Mouse (Mus musculus) embryonic stem cell, embryonic (primary cell): Measurements from ENCODE around the gene Evi2a.

Experiments used
- CTCF ChIA-PET, 4 experiments: fragments of 300-600 bp in 2 of 4; fragments of 350-600 bp in 2 of 4; sonication (Branson Sonifier 250); formaldehyde crosslinking; loops; one replicate each; lab custom pipeline; 2022; ENCODE audit warnings: inconsistent platforms in 2 of 4; lab: Charles Lee
- POLR2A ChIA-PET, 4 experiments: fragments of 300-600 bp in 2 of 4; fragments of 350-600 bp in 2 of 4; sonication (Branson Sonifier 250); formaldehyde crosslinking; loops; one replicate each; lab custom pipeline; 2022; ENCODE audit warnings: antibody characterized with exemption in 4 of 4, inconsistent platforms in 1 of 4; lab: Charles Lee

The Evi2a gene

GRCm38 (mm10) chr11:79528601-79529000 lies 1.8 kb downstream of the Evi2a start:
- ChIA-PET CTCF (no interaction called here), POLR2A (no interaction called here)

GRCm38 (mm10) chr11:79527739-79528384 lies 2.5 kb downstream of the Evi2a start:
- CTCF ChIA-PET: no interaction called here

DNA sequence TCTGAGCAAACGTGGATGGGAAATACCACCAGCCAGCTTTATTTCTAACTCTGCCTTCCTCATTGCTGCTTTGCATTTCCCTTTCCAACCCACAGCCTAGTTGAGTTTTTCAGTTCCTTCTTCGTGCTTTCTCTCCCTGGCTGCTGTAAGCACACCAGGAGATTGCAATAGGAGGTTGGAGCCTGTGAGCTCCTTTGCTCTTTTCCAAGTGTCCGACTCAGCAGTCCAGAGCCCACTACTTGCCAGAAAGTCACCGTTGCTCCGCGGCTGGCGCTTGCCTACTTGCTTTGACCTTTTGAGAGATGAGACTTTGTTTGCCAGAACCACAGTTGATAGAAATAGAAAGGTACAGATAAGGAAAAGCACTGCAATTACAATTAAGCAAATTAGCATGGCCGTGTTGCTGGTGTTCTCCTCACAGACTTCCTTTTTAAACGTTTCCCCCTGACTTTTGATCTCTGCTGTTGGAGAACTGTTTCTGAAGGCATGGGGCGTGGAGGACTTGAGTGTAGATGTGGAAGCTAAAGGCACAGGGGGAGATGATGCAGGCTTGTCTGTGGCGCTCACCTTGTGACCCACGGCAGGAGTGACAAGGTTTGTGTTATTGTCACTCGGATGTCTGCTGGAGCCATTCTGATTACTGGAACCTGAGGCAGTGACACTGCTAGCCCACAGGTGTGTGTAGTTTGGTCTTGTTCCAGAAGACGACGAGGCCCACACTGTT lies 3.2 kb downstream of the Evi2a start:
- POLR2A ChIA-PET: no interaction called here
- CTCF ChIA-PET: no interaction called here

More at GRCm38 (mm10) chr11:79527739-79528384, 2.5 kb downstream of the Evi2a start:
- POLR2A ChIA-PET: no interaction called here

DNA sequence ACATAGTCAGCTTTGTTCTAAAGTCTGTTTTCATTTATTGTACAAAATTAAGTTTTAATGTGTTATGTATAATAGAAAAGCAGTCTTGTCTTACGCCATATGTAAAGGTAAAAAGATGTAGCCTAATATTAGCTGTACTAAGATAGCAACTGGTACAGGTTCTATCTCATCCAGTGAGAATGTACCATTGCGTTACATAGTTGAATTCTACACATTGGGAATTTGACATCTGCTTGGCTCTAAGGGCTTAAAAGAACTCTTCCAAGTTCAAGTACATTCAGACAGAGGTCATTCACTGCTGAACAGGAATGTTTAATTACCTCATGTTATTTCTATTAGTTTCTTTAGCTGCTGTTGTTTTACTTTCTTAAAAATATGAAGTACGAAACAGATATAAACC lies 3.9 kb downstream of the Evi2a start:
- CTCF ChIA-PET: no interaction called here
- POLR2A ChIA-PET: no interaction called here

DNA sequence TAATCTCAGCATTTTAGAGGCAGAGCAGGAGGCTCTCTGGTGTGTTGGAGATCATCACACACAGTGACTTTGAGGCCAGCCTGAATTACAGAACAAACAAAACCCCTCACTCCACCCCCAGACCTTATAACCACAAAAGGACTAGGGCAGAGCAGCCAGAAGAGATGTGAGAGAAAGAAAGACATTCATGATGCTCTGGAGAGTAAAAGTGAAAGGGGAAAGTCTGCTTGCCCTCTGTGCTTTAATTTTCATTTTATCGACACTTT lies 6.2 kb downstream of the Evi2a start:
- POLR2A ChIA-PET: interaction anchor here in 1 of 4 experiments (0.6 kb wide), 1 partner anchor 700 kb away, joined by 3 read pairs; no protein-coding TSS in a partner anchor
- CTCF ChIA-PET: no interaction called here

GRCm38 (mm10) chr11:79523560-79524309 lies 6.7 kb downstream of the Evi2a start, which contains the start of gene Evi2b:
Gene Evi2b, minus strand, starts transcription at chr11:79523762.
- ChIA-PET POLR2A (interaction anchor here in 1 of 4 experiments (0.6 kb wide), 1 partner anchor 700 kb away, joined by 3 read pairs; no protein-coding TSS in a partner anchor), CTCF (no interaction called here)

DNA sequence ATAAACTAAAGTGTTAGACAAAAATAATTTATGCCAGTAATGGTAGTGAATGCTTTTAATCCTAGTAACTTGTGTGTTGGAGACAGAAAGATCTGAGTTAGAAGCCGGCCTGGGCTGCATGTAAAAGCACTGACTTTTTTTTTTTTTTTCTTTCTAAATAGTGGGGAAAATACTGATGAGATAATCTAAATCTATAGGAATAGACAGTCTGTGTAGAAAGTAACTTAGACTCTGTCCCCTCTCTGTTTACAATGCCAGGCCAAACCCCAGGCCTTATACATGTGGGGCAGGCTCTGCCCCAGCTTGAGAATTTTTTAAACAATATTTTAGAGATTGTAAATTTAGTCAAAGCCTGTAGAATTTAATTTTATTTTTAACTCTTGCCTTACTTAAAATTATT lies 7.5 kb downstream of the Evi2a start:
- ChIA-PET CTCF (no interaction called here), POLR2A (no interaction called here)

DNA sequence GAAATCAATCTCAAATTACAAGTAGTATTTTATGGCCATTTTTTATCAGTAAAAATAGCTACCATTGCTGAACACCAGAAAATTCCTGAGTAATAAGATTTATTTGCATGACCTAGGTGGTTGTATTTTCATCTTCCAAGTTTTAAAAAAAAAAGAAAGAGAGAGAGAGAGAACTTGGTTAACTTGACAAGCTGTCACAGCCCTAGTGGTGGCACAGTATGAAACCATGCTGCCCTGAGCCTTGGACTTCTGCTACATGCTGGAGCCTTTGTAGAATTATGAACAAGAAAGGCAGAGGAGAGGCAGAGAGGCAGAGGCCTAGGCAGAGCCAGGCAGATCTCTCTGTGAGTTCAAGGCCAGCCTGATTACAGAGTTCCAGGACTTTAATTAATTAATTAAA lies 8.5 kb downstream of the Evi2a start:
- ChIA-PET POLR2A (no interaction called here), CTCF (interaction anchor here in 2 of 4 experiments (0.7 kb wide), 2 partner anchors 10 to 1235 kb away, joined by 3 to 13 read pairs; no protein-coding TSS in a partner anchor)

- CTCF ChIA-PET: no interaction called here
- POLR2A ChIA-PET: no interaction called here
Measured at GRCm38 (mm10) chr11:79520772-79521171, 9.6 kb downstream of the Evi2a start.

DNA sequence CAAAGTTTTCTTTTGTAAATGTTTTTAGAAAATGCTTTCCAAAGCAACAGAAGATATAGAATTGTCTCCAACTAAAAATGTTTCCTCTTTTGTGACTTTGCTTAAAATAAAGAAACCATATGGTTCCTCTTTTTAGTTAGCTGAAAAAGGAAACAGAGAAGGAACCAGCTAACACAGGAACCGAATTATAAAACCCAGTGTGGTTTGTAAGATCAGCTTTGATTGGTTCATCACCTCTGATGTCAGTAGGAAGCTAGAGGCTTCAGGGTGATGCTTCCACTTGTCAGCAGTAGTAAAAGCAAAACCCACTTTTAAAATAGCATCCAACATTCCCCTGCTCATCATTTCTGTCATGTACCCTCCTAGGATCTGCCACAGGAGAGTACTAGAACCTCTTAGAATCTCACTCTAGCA lies 10.5 kb downstream of the Evi2a start:
- POLR2A ChIA-PET: interaction anchor here in 1 of 4 experiments (1.1 kb wide), 1 partner anchor 12 kb away, joined by 3 read pairs; no protein-coding TSS in a partner anchor
- CTCF ChIA-PET: interaction anchor here in 1 of 4 experiments (0.6 kb wide), 1 partner anchor 64 kb away, joined by 3 read pairs; no protein-coding TSS in a partner anchor

- CTCF ChIA-PET: interaction anchor here in 2 of 4 experiments (0.6 to 0.9 kb wide), 2 partner anchors 65 to 563 kb away, joined by 3 read pairs; no protein-coding TSS in a partner anchor
- POLR2A ChIA-PET: interaction anchor here in 1 of 4 experiments (1.1 kb wide), 1 partner anchor 11 kb away, joined by 3 read pairs; no protein-coding TSS in a partner anchor
Measured at GRCm38 (mm10) chr11:79519299-79519698, 11.1 kb downstream of the Evi2a start.

GRCm38 (mm10) chr11:79515798-79516197 lies 14.6 kb downstream of the Evi2a start:
- CTCF ChIA-PET: no interaction called here
- POLR2A ChIA-PET: interaction anchor here in 1 of 4 experiments (1.3 to 1.6 kb wide), 2 partner anchors 10 to 47 kb away, joined by 4 read pairs; no protein-coding TSS in a partner anchor

DNA sequence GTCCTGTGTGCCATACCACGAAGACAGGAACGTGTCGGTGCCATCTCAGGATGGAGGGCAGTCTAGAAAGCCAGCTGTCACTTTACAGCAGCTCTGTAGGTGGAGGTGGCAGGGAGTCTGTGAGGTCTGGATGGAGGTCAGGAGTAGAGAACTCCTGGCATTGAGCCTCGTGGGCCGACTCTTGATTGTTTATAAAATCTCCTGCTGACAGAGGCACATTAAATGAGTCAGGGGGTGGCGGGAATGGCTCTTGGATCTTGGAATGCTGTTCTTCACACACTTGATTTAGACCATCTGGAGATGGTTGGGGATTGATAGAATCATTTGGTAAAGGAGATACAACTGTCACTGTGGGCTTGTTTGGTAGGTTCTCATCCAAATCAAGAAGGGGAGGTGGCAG lies 15.1 kb downstream of the Evi2a start:
- POLR2A ChIA-PET: interaction anchor here in 1 of 4 experiments (1.6 kb wide), 1 partner anchor 9 kb away, joined by 4 read pairs; no protein-coding TSS in a partner anchor
- CTCF ChIA-PET: no interaction called here

DNA sequence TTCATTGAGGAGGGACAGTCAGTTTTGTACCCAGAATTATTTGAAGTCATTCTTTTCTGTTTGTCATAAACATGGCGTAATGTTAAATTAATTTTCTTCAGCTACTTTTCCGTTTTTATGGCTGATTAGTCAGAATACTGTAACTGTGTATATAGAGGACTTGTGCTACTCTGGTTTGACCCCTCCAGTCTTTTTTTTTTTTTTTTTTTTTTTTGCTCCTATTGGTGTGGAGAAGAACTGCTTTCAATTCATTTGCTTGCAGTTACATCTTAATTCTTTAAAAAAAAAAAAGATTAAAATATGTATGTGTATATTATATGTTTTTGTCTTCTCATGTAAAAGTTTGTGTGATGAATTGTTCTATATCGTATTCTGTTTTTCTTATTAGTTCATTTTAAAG lies 18.4 kb downstream of the Evi2a start:
- CTCF ChIA-PET: no interaction called here
- POLR2A ChIA-PET: no interaction called here

- ChIA-PET POLR2A (interaction anchor here in 1 of 4 experiments (0.6 kb wide), 1 partner anchor 9 kb away, joined by 3 read pairs; no protein-coding TSS in a partner anchor), CTCF (no interaction called here)
Measured at GRCm38 (mm10) chr11:79504506-79504905, 25.9 kb downstream of the Evi2a start.

DNA sequence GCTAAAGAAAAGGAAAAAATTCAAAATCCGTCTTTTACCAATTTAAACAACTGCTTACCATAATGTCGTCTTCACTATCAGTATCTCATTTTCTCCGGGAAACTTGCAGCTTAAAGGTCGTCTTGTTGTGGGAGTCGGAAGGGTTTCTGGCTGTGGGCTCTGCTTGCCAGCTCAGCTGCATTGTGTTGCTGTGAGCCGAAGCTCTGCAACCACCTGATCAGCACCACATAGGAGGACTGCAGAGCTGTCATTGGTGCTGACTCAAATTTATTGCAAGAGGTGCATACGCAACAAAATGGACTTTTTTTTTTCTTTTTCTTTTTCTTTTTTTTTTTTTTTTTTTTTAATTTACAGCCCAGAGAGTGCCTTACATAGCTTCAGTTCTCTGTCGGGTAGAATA lies 26.6 kb downstream of the Evi2a start, which contains the start of gene Omg:
Gene Omg (minus strand): TSS at position 240 of the 400 bp plus-strand sequence.
- CTCF ChIA-PET: interaction anchor here in 1 of 4 experiments (0.6 kb wide), 1 partner anchor 264 kb away, joined by 8 read pairs; no protein-coding TSS in a partner anchor

GRCm38 (mm10) chr11:79502917-79503316 lies 27.5 kb downstream of the Evi2a start:
- ChIA-PET CTCF (no interaction called here), POLR2A (interaction anchor here in 1 of 4 experiments (1.3 kb wide), 1 partner anchor 9 kb away, joined by 5 read pairs; no protein-coding TSS in a partner anchor)

More for the DNA sequence above, 26.6 kb downstream of the Evi2a start, which contains the start of gene Omg:
- POLR2A ChIA-PET: interaction anchor here (0.6 to 1.3 kb wide), 7 partner anchors 10 to 777 kb away, joined by 3 to 5 read pairs (median 4); no protein-coding TSS in a partner anchor

GRCm38 (mm10) chr11:79494976-79495800 lies 35.2 kb downstream of the Evi2a start:
- CTCF ChIA-PET: no interaction called here
- POLR2A ChIA-PET: interaction anchor here in 1 of 4 experiments (1.1 kb wide), 1 partner anchor 380 kb away, joined by 3 read pairs; no protein-coding TSS in a partner anchor
